Mouse (Mus musculus) erythroblast, embryonic 14.5 days (primary cell): ENCODE results near the gene Slc12a6.

Experiments used
- GATA1 ChIP-seq: IDR thresholded peaks from 2 replicates; pipeline ENCODE4 v1.6.1; 2012; ENCODE audit warnings: low read length, inconsistent platforms, mixed read lengths
- TAL1 ChIP-seq: IDR thresholded peaks from 3 replicates; pipeline ENCODE4 v1.6.1; 2012; ENCODE audit warnings: low read length, inconsistent platforms, mixed read lengths

GRCm38 (mm10) chr2:112318905-112319304 lies 53.3 kb downstream of the Slc12a6 start:
- TF ChIP-seq GATA1 (no peak), TAL1 (no peak)
